Mouse (Mus musculus) liver, adult 2 months (tissue): Measurements from ENCODE around the gene Zfp37. TPM values are rescaled to one million over a fixed set of nuclear protein-coding genes. Genes with fewer than 3 reads are reported as not detected.
"Not testable (repeated sequence)": the region's sequence is repeated elsewhere in the genome, so short reads cannot be mapped to it uniquely, and the experiment has no call there.

Experiments
- DNase-seq: peaks from one replicate; pipeline ENCODE4 v3.0.0-alpha.2; 2011; ENCODE audit warnings: low read depth, low spot score; ENCODE audit errors: extremely low read depth
- H3K27ac ChIP-seq: fragments of 200-500 bp; replicated peaks from 2 replicates; pipeline ENCODE4 v1.5.1; 2012; ENCODE audit warnings: low read depth, mild to moderate bottlenecking, control low read depth, inconsistent platforms, low read length; ENCODE audit not compliant: insufficient read depth
- H3K27me3 ChIP-seq: fragments of 200-500 bp; 2 replicates; pipeline ENCODE4 v1.6.1; 2012; ENCODE audit warnings: mild to moderate bottlenecking, moderate library complexity, low read length, inconsistent platforms; ENCODE audit not compliant: control insufficient read depth, insufficient read depth
- H3K36me3 ChIP-seq: fragments of 200-500 bp; 2 replicates; pipeline ENCODE4 v1.6.1; 2012; ENCODE audit warnings: low read length, inconsistent platforms; ENCODE audit not compliant: control insufficient read depth, insufficient read depth
- H3K4me1 ChIP-seq: fragments of 200-500 bp; 2 replicates; pipeline ENCODE4 v1.6.1; 2011; ENCODE audit warnings: low read length; ENCODE audit not compliant: control insufficient read depth, insufficient read depth
- H3K4me3 ChIP-seq: fragments of 200-500 bp; 2 replicates; pipeline ENCODE4 v1.5.1; 2011; ENCODE audit warnings: low read depth, mild to moderate bottlenecking, control low read depth, low read length, moderate library complexity; ENCODE audit not compliant: insufficient read depth
- H3K79me2 ChIP-seq: fragments of 200-500 bp; 2 replicates; pipeline ENCODE4 v1.6.1; 2012; ENCODE audit warnings: inconsistent platforms, mild to moderate bottlenecking, low read length, moderate library complexity; ENCODE audit not compliant: control insufficient read depth, insufficient read depth
- H3K9ac ChIP-seq: fragments of 200-500 bp; 2 replicates; pipeline ENCODE4 v1.6.1; 2012; ENCODE audit warnings: low read depth, mild to moderate bottlenecking, control low read depth, inconsistent platforms, low read length
- CTCF ChIP-seq: fragments of 200-500 bp; IDR thresholded peaks from 2 replicates; pipeline ENCODE4 v1.5.1; 2011; ENCODE audit warnings: low read depth, low read length, control low read depth
- POLR2A ChIP-seq: fragments of 200-500 bp; IDR thresholded peaks from 2 replicates; pipeline ENCODE4 v1.6.1; 2011; ENCODE audit warnings: low read length, control low read depth; ENCODE audit not compliant: insufficient read depth; ENCODE audit errors: extremely low read depth
- WGBS: fragments of 180-500 bp; shearing (Covaris S2); methylation state at CpG from one replicate; pipeline ENCODE4 v1.1.7; 2018; 5-methylcytosine and 5-hydroxymethylcytosine counted together
- polyA plus RNA-seq: library from polyadenylated mRNA; depleted of rRNA; stranded (reverse); fragments of >200 nt; gene quantifications from 2 replicates; pipeline ENCODE4 v1.2.3, GENCODE M21; 2012
- total RNA-seq: library from RNA; depleted of rRNA; stranded (reverse); fragments of >200 nt; gene quantifications from 2 replicates; pipeline ENCODE4 v1.2.3, GENCODE M21; 2014

The Zfp37 gene
- total and polyA plus RNA-seq, 2 experiments: 0.06 to 0.37 TPM

DNA sequence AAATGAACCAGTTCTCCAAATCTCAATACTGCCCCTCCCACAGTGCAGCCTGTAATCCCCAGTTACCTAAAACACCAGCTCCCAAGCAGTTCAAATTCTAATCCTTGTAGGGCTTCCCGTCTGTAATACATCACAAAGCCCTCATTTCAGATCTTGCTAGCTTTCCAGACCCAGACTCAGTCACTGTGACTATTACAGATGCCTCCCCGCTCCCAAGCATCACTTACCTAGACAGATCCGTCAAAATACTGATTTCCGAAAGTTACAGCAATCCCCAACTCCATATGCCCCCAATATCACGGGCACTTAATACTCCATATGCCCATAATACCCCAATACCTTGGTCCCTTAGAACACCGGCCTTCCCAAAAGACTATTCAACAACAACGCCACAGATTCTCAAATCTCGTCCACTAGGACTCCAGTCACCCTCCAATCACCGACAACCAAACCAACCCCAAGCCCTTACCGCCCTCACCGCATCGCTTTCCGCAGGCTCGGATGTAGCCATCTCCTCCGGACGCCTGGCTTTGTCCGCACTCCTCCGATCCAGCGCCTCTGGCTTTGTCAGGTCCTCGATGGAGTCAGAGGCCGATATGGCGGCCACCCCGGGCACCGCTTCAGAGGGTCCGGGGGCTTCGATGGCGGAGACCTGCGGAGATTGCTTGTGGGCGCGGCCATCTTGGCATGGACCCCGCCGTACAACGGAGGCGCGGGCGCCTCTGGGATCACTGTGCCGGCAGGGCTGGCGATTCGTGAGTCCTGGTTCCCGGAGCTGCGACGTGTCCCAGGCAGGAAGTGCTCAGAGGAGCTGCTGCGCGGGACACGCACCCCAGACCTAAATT, 22.8 kb downstream of the Zfp37 start:
- peak overlapping the region; percentile 72 for H3K4me3 ChIP-seq
- peak; percentile 23 for DNase-seq
- peak overlapping the region; percentile 50 for H3K9ac ChIP-seq
- peaks cover 4% of the 10 kb centered on the region; the same call in 1 of the 2 replicates for H3K4me1 ChIP-seq
- H3K36me3 ChIP-seq: no peaks in the 10 kb centered on the region
- no peak overlapping the region for H3K27ac ChIP-seq
- no peak for TF ChIP-seq POLR2A
- TF ChIP-seq CTCF: no peak
- WGBS: 3% methylated on average over 45 of the region's 45 CpGs
- H3K79me2 ChIP-seq: no peaks in the 10 kb centered on the region
- no peaks in the 10 kb centered on the region; the same call in 1 of the 2 replicates for H3K27me3 ChIP-seq

DNA sequence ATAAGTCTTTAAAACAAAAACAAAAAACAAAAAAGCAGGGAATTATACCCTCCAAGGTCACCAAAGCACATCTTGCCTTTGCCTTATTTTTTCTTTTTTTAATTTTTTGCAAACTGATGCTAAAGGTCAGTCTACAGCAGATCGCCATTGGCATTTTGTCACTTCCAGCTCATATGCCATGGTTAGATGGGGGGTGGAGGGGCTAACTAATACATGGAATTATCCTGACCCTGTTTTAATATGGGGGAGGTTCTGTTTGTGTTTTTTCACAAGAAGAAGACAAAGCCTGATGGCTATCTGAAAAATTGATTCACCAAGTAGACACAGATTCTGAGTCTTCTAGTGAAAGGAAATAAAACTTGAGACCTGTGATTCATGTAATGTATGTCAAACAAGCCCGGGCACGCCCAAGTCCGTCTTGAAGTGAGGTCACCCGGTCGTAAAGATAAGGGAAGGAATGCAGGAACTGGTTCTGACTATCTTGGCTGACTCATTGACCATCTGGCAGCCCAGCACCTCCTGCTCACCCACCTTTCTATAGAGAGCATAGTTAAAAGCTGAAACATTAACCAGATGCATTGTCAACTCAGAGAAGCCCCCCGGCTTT, 30.8 kb downstream of the Zfp37 start:
- no peak for TF ChIP-seq CTCF
- no peak for TF ChIP-seq POLR2A
- no peak overlapping the region for H3K9ac ChIP-seq
- no peaks in the 10 kb centered on the region for H3K79me2 ChIP-seq
- H3K4me1 ChIP-seq: no peaks in the 10 kb centered on the region
- 84% methylated on average over 7 of the region's 7 CpGs for WGBS
- H3K27me3 ChIP-seq: no peaks in the 10 kb centered on the region
- no peak for DNase-seq
- H3K4me3 ChIP-seq: no peak overlapping the region
- no peaks in the 10 kb centered on the region; the same call in 1 of the 2 replicates for H3K36me3 ChIP-seq
- H3K27ac ChIP-seq: no peak overlapping the region

DNA sequence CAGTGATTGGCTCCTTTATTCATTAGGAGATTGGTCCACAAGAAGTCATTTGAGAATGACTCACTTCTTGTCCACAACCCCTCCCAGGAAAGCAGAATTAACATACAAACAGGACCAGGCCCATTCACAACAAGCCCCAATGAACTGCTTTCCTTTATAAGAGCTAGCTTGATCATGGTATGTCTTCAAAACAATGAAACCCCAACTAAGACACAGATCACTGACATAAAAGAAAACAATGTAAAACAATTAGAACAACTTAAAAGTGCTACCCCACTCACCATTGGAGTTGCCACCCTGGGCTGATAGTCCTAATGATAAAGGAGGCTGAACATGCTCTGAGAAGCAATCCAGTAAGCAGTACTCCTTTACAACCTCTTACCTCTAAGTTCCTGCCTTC, 42.1 kb downstream of the Zfp37 start:
- peaks cover 3% of the 10 kb centered on the region; the same call in 1 of the 2 replicates for H3K27me3 ChIP-seq
- no peak overlapping the region for H3K4me3 ChIP-seq

DNA sequence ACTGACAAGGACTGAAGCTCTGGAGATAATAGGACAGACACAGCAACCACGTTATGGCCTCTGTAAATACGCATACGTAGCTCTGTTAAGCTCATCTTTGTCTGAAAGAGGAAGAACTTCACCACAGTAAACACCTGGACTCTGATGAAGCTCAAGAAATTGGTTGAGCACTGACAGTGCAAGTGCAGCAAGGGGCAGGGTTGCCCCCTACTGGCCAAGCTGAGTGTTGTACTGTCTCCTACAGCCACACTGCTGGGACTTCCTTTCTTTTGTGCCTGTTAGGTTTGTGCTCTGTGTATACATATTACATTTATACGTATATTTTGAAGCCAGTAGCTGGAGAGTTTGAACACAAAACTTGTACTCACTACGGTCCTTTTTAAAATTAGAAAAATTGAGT, 53.6 kb downstream of the Zfp37 start:
- 32% methylated on average over 5 of the region's 5 CpGs for WGBS
- DNase-seq: peak; percentile 67
- no peaks in the 10 kb centered on the region for H3K27me3 ChIP-seq
- H3K36me3 ChIP-seq: no peaks in the 10 kb centered on the region
- H3K9ac ChIP-seq: no peak overlapping the region
- H3K27ac ChIP-seq: no peak overlapping the region
- no peak for TF ChIP-seq POLR2A
- TF ChIP-seq CTCF: peak; percentile 92
- no peak overlapping the region for H3K4me3 ChIP-seq
- H3K4me1 ChIP-seq: peaks cover 9% of the 10 kb centered on the region
- no peaks in the 10 kb centered on the region for H3K79me2 ChIP-seq

More for the DNA sequence above, 42.1 kb downstream of the Zfp37 start:
- no peak overlapping the region for H3K9ac ChIP-seq
- no peak overlapping the region for H3K27ac ChIP-seq
- H3K4me1 ChIP-seq: no peaks in the 10 kb centered on the region
- TF ChIP-seq POLR2A (no peak), CTCF (no peak)
- H3K36me3 ChIP-seq: peaks cover 21% of the 10 kb centered on the region
- no peak for DNase-seq
- no peaks in the 10 kb centered on the region for H3K79me2 ChIP-seq

DNA sequence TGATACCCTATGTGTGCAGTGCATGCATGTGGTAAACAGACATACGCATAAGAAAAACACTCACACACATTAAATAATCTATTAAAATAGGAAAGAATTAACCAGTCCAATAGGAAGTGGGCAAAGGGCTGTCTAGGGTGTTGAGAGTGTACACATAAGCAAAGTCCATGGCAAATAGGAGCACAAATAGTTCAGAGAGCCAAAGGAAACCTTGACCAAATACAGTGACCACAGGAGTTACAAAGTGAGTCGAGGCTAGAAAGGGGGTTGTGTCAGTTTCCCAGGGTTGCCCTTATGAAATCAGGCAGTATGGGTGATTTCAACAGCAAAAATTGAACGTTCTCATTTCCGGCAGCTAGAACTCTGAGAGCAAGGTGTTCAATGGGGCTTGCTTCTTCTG, 56.4 kb downstream of the Zfp37 start:
- no peaks in the 10 kb centered on the region for H3K79me2 ChIP-seq
- no peak overlapping the region for H3K9ac ChIP-seq
- H3K36me3 ChIP-seq: no peaks in the 10 kb centered on the region
- DNase-seq: peak; percentile 92
- 23% methylated on average over 4 of the region's 4 CpGs for WGBS
- no peaks in the 10 kb centered on the region for H3K27me3 ChIP-seq
- H3K27ac ChIP-seq: peak overlapping the region; percentile 90
- TF ChIP-seq CTCF (no peak), POLR2A (no peak)
- H3K4me3 ChIP-seq: no peak overlapping the region
- H3K4me1 ChIP-seq: peaks cover 9% of the 10 kb centered on the region

DNA sequence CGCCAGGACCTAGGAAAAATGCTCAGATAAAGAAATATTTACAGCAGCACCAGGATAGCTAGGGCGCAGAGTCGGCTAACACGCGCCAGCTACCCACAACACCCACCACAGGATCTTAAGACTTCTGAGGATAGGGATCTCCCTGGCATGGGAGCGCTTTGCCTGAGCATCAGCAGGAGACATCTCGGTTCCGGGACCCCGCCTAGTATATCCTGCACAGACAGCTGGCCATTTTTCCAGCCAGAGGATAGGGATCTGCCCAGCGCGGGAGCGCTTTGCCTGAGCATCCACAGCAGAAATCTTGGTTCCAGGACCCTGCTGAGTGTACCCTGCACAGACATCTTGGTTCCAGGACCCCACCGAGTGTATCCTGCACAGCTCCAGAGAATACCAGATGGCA, 63.2 kb downstream of the Zfp37 start:
- H3K9ac ChIP-seq, H3K27ac ChIP-seq, DNase-seq, H3K79me2 ChIP-seq, H3K4me1 ChIP-seq, H3K36me3 ChIP-seq, H3K27me3 ChIP-seq, H3K4me3 ChIP-seq: not testable (repeated sequence)
- WGBS: 95% methylated on average over 13 of the region's 13 CpGs
